ENCODE assay signal across 19 mouse cellular contexts in the genomic region with DNA sequence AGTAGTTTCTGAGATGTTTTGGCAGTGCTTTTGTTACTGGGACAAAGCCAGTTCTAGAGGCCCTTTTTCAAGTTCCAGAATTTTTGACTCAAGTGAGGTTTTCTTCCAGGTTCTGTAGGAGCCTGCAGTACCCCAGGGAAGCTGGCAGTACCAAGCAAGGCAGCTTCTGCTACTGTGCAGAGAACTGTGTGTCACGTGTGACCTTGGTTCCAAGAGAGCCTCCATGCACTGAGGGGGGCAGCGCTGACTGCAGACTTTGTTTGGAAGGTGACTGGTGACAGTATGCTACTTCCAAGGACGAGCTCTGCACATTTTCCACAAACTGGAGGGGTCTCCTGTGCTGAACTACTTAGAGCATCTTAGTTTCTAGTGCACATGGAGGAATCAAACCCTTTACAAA. TPM values are rescaled to one million over a fixed set of nuclear protein-coding genes. Genes with fewer than 3 reads are reported as not detected.
A peak's percentile ranks its signal among the peaks of the same experiment; 100 is the strongest.
DNase-seq lines count a peak whose midpoint lies in the region; ATAC-seq and TF ChIP-seq lines count a peak whose summit lies in the region.
"Had no signal": no experiment of that assay in that cellular context is flagged by ENCODE, and none has a peak within 500 bp of the region (broad histone marks: within the 10 kb centered on the region; RNA-seq: fewer than 3 reads in every experiment).

No protein-coding gene starts in this region.

- DNase-seq in cerebellum, adult 2 months = peak; percentile 51 to 64
- no peak for DNase-seq in cerebellum, adult 11 months
- peak; percentile 21 for DNase-seq in heart, postnatal 0 days (ENCODE audit: low spot score)
- no peak for DNase-seq in heart, adult 8-10 months (ENCODE audit: low spot score)
- peak; percentile 42 for DNase-seq in adrenal gland, postnatal 25 days
- DNase-seq in cerebellum, postnatal 25 days = peak; percentile 52 to 66
- DNase-seq in layer of hippocampus, adult 9-11 months = no peak
- DNase-seq in urinary bladder, postnatal 10 days (ENCODE audit: low spot score) = no peak
- DNase-seq: B cell, adult 2 months; kidney, adult 8-10 months; kidney, postnatal 14 days; lung, postnatal 4 days; thymus, postnatal 36 days had no signal

- TF ChIP-seq CTCF in cerebellum, adult 2 months (IDR thresholded peaks at IDR 0.05; ENCODE audit: borderline replicate concordance, insufficient read depth, low read depth, low read length) = no peak
- no peak for TF ChIP-seq CTCF in heart, postnatal 0 days (IDR thresholded peaks at IDR 0.05; ENCODE audit: low read depth)

- H3K36me3 ChIP-seq in heart, postnatal 0 days (replicated peaks; ENCODE audit: control insufficient read depth, insufficient read depth, low read length) = peaks cover 41% of the 10 kb centered on the region

- peaks cover 5% of the 10 kb centered on the region; the same call in 1 of the 2 replicates for H3K4me1 ChIP-seq in cerebellum, adult 2 months (ENCODE audit: control insufficient read depth, insufficient read depth, low read length)
- H3K4me1 ChIP-seq in heart, postnatal 0 days (ENCODE audit: control insufficient read depth, insufficient read depth) = peaks cover 11% of the 10 kb centered on the region; the same call in 1 of the 2 replicates
- H3K4me1 ChIP-seq: forebrain, embryonic 12.5 days; hindbrain, embryonic 12.5 days had no signal

- no peak overlapping the region for H3K9ac ChIP-seq in heart, postnatal 0 days (replicated peaks; ENCODE audit: low read depth, low read length)
- H3K9ac ChIP-seq: forebrain, embryonic 12.5 days; hindbrain, embryonic 12.5 days; liver, embryonic 14.5 days; lung, embryonic 15.5 days had no signal

- no peak for TF ChIP-seq POLR2A in cerebellum, adult 2 months (IDR thresholded peaks at IDR 0.05; ENCODE audit: borderline replicate concordance, insufficient read depth, low read length)

- H3K4me3 ChIP-seq in cerebellum, adult 2 months (replicated peaks; ENCODE audit: insufficient read depth, low read depth, low read length) = no peak overlapping the region
- H3K4me3 ChIP-seq in heart, postnatal 0 days (ENCODE audit: low read depth, low read length) = no peak overlapping the region
- H3K4me3 ChIP-seq: forebrain, embryonic 12.5 days; hindbrain, embryonic 12.5 days; layer of hippocampus, adult 2 months; lung, embryonic 15.5 days had no signal

- ATAC-seq in heart, postnatal 0 days (ENCODE audit: insufficient read depth, low read depth) = peak; percentile 63
- ATAC-seq: midbrain, embryonic 16.5 days had no signal

- WGBS in cerebellum, adult 2 months = 12% methylated on average over 3 of the region's 3 CpGs
- WGBS in heart, postnatal 0 days = 50% methylated on average over 3 of the region's 3 CpGs

- H3K27me3 ChIP-seq in cerebellum, adult 2 months (ENCODE audit: control insufficient read depth, insufficient read depth, low read length) = no peaks in the 10 kb centered on the region
- H3K27me3 ChIP-seq in heart, postnatal 0 days (ENCODE audit: control insufficient read depth, insufficient read depth, low read length) = no peaks in the 10 kb centered on the region
- H3K27me3 ChIP-seq: forebrain, embryonic 12.5 days; hindbrain, embryonic 12.5 days; lung, embryonic 15.5 days had no signal

- TF ChIP-seq EP300 in heart, postnatal 0 days (IDR thresholded peaks at IDR 0.05; ENCODE audit: low read depth) = no peak

- no peaks in the 10 kb centered on the region for H3K9me3 ChIP-seq in heart, postnatal 0 days (replicated peaks; ENCODE audit: control insufficient read depth, low read length)
- H3K9me3 ChIP-seq: forebrain, embryonic 12.5 days; hindbrain, embryonic 12.5 days; lung, embryonic 15.5 days had no signal

- no peak overlapping the region for H3K27ac ChIP-seq in cerebellum, adult 2 months (ENCODE audit: insufficient read depth, low read length)
- H3K27ac ChIP-seq in heart, postnatal 0 days (ENCODE audit: low read depth) = peak overlapping the region; percentile 51
- H3K27ac ChIP-seq: forebrain, embryonic 12.5 days; hindbrain, embryonic 12.5 days; layer of hippocampus, adult 2 months; liver, embryonic 14.5 days; lung, embryonic 15.5 days had no signal

- no peak overlapping the region for H3K4me2 ChIP-seq in heart, postnatal 0 days (ENCODE audit: low read depth, low read length)
- H3K4me2 ChIP-seq: forebrain, embryonic 12.5 days; hindbrain, embryonic 12.5 days; lung, embryonic 15.5 days had no signal

RNA-seq across cellular contexts. Expression of gene Msl2, which starts 33.5 kb away (rescaled TPM):
- 31.7 and 31.9 TPM in 2 replicates for polyA plus RNA-seq in cerebellum, adult 2 months (2012; rRNA removed)
- total RNA-seq in heart, postnatal 0 days (2014; rRNA removed; ENCODE audit: low replicate concordance) = 14.3 and 17.8 TPM in 2 replicates
- polyA plus RNA-seq in heart, postnatal 0 days (2015; fragmentation: Nextera tagmentation; extraction: Ambion mirVana) = 2.6 and 3.0 TPM in 2 replicates
- 10 to 100 TPM; 30.6 to 35.1 (median 34.1) TPM for total RNA-seq in heart, adult 8-10 months (2022)
- total RNA-seq in adrenal gland, postnatal 25 days (2021) = 55.2 and 58.1 TPM in 2 replicates

Comparison
In these comparisons a context has a peak if more than half of its experiments do, and no peak if none do; other contexts are left out.
1. DNase-seq: peak in cerebellum, adult 2 months (2 of 2), heart, postnatal 0 days (single experiment), adrenal gland, postnatal 25 days (single experiment) and cerebellum, postnatal 25 days (2 of 2); none in cerebellum, adult 11 months (single experiment), heart, adult 8-10 months (single experiment), layer of hippocampus, adult 9-11 months (single experiment) and urinary bladder, postnatal 10 days (single experiment).